Mouse (Mus musculus) embryonic fibroblast, embryonic 13.5 days (primary cell): ENCODE measurements around the gene Pitpnm2. TPM values are rescaled to one million over a fixed set of nuclear protein-coding genes. Genes with fewer than 3 reads are reported as not detected.

Experiments
- H3K27ac ChIP-seq: 2 replicates; pipeline ENCODE4 v1.5.1; 2012; ENCODE audit warnings: low read length, control low read depth, inconsistent platforms; ENCODE audit not compliant: insufficient read depth
- H3K4me1 ChIP-seq: 2 replicates; pipeline ENCODE4 v1.6.1; 2011; ENCODE audit warnings: low read length; ENCODE audit not compliant: control insufficient read depth, insufficient read depth
- H3K4me3 ChIP-seq: 2 replicates; pipeline ENCODE4 v1.5.1; 2011; ENCODE audit warnings: mild to moderate bottlenecking, control low read depth, low read length; ENCODE audit not compliant: insufficient read depth
- CTCF ChIP-seq: IDR thresholded peaks from 2 replicates; pipeline ENCODE4 v1.5.1; 2011; ENCODE audit warnings: mild to moderate bottlenecking, control low read depth, low read length, moderate library complexity, borderline replicate concordance; ENCODE audit not compliant: insufficient read depth
- POLR2A ChIP-seq: IDR thresholded peaks from 2 replicates; pipeline ENCODE4 v1.6.1; 2011; ENCODE audit warnings: low read depth, mild to moderate bottlenecking, control low read depth, low read length, moderate library complexity
- polyA plus RNA-seq: library from polyadenylated mRNA; stranded (reverse); fragments of >200 nt; gene quantifications from 2 replicates; pipeline ENCODE4 v1.2.4, GENCODE M21; 2011; ENCODE audit warnings: low read depth; ENCODE audit not compliant: missing spikeins, insufficient read length

The Pitpnm2 gene
- polyA plus RNA-seq, 1 experiment, result 22.7 TPM

- no peak overlapping the region for H3K27ac ChIP-seq
- no peak overlapping the region for H3K4me3 ChIP-seq
- TF ChIP-seq POLR2A, result no peak
- TF ChIP-seq CTCF, result no peak
- H3K4me1 ChIP-seq, result peaks cover 6% of the 10 kb centered on the region
Measured at GRCm38 (mm10) chr5:124251070-124251469, 1.5 kb upstream of the Pitpnm2 start.

- 0 out of 2 replicates have a peak, but pooled peaks have one; percentile 19 for TF ChIP-seq POLR2A
- no peak for TF ChIP-seq CTCF
- H3K4me1 ChIP-seq, result peaks cover 6% of the 10 kb centered on the region
- no peak overlapping the region; the same call in 1 of the 2 replicates for H3K27ac ChIP-seq
- peak overlapping the region; percentile 45 for H3K4me3 ChIP-seq
Measured at GRCm38 (mm10) chr5:124248845-124249613, 531 bp downstream of the Pitpnm2 start.

GRCm38 (mm10) chr5:124247986-124248626, 1.5 kb downstream of the Pitpnm2 start:
- H3K4me3 ChIP-seq, result peak overlapping the region; percentile 45; the same call in 1 of the 2 replicates
- H3K4me1 ChIP-seq, result peaks cover 6% of the 10 kb centered on the region
- H3K27ac ChIP-seq, result no peak overlapping the region
- no peak for TF ChIP-seq POLR2A
- no peak for TF ChIP-seq CTCF

- H3K27ac ChIP-seq, result no peak overlapping the region
- H3K4me1 ChIP-seq, result peaks cover 3% of the 10 kb centered on the region; the same call in 1 of the 2 replicates
- no peak overlapping the region for H3K4me3 ChIP-seq
- TF ChIP-seq CTCF (no peak), POLR2A (no peak)
Measured at GRCm38 (mm10) chr5:124247296-124247695, 2.3 kb downstream of the Pitpnm2 start.

- Histone ChIP-seq H3K4me3 (no peak overlapping the region), H3K4me1 (peaks cover 9% of the 10 kb centered on the region; the same call in 1 of the 2 replicates), H3K27ac (no peak overlapping the region)
- TF ChIP-seq POLR2A, result no peak
- no peak for TF ChIP-seq CTCF
Measured at GRCm38 (mm10) chr5:124244885-124245284, 4.7 kb downstream of the Pitpnm2 start.

GRCm38 (mm10) chr5:124244449-124244848, 5.1 kb downstream of the Pitpnm2 start:
- no peak for TF ChIP-seq CTCF
- no peak overlapping the region for H3K27ac ChIP-seq
- peaks cover 9% of the 10 kb centered on the region; the same call in 1 of the 2 replicates for H3K4me1 ChIP-seq
- H3K4me3 ChIP-seq, result no peak overlapping the region

- TF ChIP-seq POLR2A, result no peak
- no peak for TF ChIP-seq CTCF
Measured at GRCm38 (mm10) chr5:124243236-124243901, 6.2 kb downstream of the Pitpnm2 start.

GRCm38 (mm10) chr5:124241686-124242444, 7.7 kb downstream of the Pitpnm2 start:
- Histone ChIP-seq H3K4me3 (no peak overlapping the region), H3K4me1 (0 out of 2 replicates have a peak, but pooled peaks cover 9% of the 10 kb centered on the region), H3K27ac (no peak overlapping the region; the same call in 1 of the 2 replicates)
- TF ChIP-seq POLR2A (no peak), CTCF (no peak)

More at GRCm38 (mm10) chr5:124243236-124243901, 6.2 kb downstream of the Pitpnm2 start:
- Histone ChIP-seq H3K4me1 (peaks cover 9% of the 10 kb centered on the region; the same call in 1 of the 2 replicates), H3K27ac (no peak overlapping the region), H3K4me3 (no peak overlapping the region)
